Mouse (Mus musculus) heart, embryonic 10.5 days (tissue): ENCODE measurements around the gene Timeless. TPM values are rescaled to one million over a fixed set of nuclear protein-coding genes. Genes with fewer than 3 reads are reported as not detected.
"Not testable (repeated sequence)": the region's sequence is repeated elsewhere in the genome, so short reads cannot be mapped to it uniquely, and the experiment has no call there.

Source experiments
- DNase-seq: peaks from one replicate; pipeline ENCODE4 v3.0.0-alpha.2; 2017; ENCODE audit warnings: low spot score
- H3K27ac ChIP-seq: fragments of 300-500 bp; sonication (generic); 2 replicates; pipeline ENCODE4 v1.5.1; 2016; ENCODE audit warnings: mild to moderate bottlenecking
- H3K27me3 ChIP-seq: fragments of 300-500 bp; sonication (generic); 2 replicates; pipeline ENCODE4 v1.6.1; 2016; ENCODE audit warnings: mild to moderate bottlenecking; ENCODE audit not compliant: poor library complexity, insufficient read depth, severe bottlenecking
- H3K36me3 ChIP-seq: fragments of 300-500 bp; sonication (generic); 2 replicates; pipeline ENCODE4 v1.6.1; 2016; ENCODE audit warnings: mild to moderate bottlenecking, moderate library complexity
- H3K4me1 ChIP-seq: fragments of 300-500 bp; sonication (generic); 2 replicates; pipeline ENCODE4 v1.6.1; 2016; ENCODE audit warnings: mild to moderate bottlenecking
- H3K4me3 ChIP-seq: fragments of 300-500 bp; sonication (generic); 2 replicates; pipeline ENCODE4 v1.5.1; 2016; ENCODE audit warnings: mild to moderate bottlenecking, moderate library complexity
- H3K9me3 ChIP-seq: fragments of 300-500 bp; sonication (generic); 2 replicates; pipeline ENCODE4 v1.6.1; 2016; ENCODE audit warnings: mild to moderate bottlenecking, moderate library complexity
- WGBS: fragments of 180-500 bp; shearing (Covaris S2); methylation state at CpG from one replicate; pipeline ENCODE4 v1.1.7; 2016; 5-methylcytosine and 5-hydroxymethylcytosine counted together
- polyA plus RNA-seq: library from polyadenylated mRNA; unstranded; fragments of >200 nt; fragmentation: Nextera tagmentation; extraction: Ambion mirVana; gene quantifications from 2 replicates; pipeline ENCODE4 v1.2.1, GENCODE M21; 2016

The Timeless gene
- polyA plus RNA-seq: 48.1 and 69.3 TPM in 2 replicates

DNA sequence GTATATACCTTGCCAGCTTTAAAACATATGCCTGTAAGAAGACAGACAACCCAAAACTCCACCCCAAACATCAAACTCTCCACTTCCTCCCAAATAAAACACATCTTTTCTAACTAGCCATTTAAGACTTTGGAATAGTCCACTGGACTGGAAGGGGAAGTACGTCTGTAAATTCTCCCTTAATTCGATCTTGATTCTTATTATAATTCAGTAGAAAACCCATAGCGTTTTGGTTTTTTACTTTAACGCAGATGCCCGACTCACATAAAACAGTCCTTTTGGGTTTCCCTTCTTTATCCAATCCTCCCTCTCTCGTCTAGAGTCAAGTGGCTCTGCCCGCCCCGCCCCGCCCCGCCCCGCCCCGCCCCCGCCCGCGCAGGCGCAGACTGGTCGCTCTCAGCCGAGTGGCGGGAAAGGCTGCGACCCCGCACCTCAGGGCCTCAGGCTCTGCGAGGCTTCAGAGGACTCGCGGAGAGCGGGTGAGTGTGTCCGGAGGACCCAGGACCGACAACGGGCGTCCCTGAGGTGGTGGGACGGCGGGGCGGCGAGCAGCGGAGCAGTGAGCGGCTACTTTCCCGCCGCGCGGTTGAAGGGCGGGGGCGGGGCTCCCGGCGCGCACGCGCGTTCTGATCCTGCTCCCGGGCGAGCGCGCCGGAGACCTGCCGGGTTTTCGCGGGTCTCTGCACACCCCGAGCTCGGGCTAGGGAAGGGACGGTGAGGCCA is at the start of gene Timeless:
TSS of gene Timeless (plus strand) at position 369 of the 723 bp plus-strand sequence.
- peak within 1 kb of the TSS; percentile 91 for H3K4me3 ChIP-seq
- H3K27me3 ChIP-seq: no peaks in the 10 kb centered on the region
- H3K27ac ChIP-seq: peak within 1 kb of the TSS; percentile 98
- peaks cover 13% of the 10 kb centered on the region for H3K4me1 ChIP-seq
- H3K9me3 ChIP-seq: no peaks in the 10 kb centered on the region
- peak; percentile 91 for DNase-seq
- 0 out of 2 replicates have a peak, but pooled peaks cover 8% of the 10 kb centered on the region for H3K36me3 ChIP-seq
- WGBS: under 1% methylated on average over 58 of the region's 58 CpGs

DNA sequence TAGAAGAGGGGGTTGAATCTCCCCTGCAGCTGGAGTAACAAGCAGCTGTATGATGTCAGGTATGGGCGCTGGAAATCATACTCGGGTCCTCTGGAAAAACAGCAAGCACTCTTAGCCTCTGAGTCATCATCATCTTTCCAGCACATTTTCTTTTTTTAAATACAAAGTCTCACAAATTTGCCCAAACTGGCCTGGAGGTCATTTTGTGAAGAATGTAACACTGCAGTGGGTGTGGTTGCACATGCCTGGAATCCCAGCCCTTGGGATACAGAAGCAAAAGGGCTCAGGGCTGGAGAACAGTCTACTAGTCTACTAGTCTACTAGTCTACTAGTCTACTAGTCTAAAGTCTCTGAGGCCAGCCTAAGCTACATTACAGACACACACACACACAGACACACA is 47.6 kb upstream of the Timeless start:
- Histone ChIP-seq H3K27me3 (no peaks in the 10 kb centered on the region), H3K36me3 (no peaks in the 10 kb centered on the region), H3K4me1 (peaks cover 8% of the 10 kb centered on the region), H3K27ac (no peak overlapping the region), H3K9me3 (no peaks in the 10 kb centered on the region), H3K4me3 (no peak overlapping the region)
- DNase-seq: no peak
- 94% methylated on average over 2 of the region's 2 CpGs for WGBS

DNA sequence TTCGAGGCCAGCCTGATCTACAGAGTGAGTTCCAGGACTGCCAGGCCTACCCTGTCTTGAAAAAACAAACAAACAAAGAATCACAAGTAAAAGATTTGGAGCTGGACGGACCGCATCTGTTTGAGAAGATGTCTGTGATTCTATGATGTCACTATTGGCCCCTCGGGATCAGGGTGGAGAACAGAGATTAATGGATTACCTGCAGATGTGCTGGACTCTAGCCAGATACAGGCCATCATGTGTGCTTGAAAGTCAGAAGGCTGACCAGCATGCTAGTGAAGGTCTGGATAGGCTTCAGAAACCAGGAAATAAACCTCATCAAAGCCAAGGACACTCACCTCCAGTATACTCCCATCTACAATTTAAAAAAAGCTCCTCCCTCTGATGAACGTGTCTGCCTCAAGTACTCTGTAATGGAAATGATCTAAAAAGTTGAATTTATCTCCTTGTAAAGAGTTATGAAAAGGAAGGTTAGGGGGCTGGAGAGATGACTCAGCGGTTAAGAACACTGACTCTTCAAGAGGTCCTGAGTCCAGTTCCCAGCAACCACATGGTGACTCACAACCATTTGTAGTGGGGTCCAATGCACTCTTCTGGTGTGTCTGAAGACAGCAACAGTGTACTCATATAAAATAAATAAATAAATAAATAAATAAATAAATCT is 46.5 kb upstream of the Timeless start:
- Histone ChIP-seq H3K27me3 (no peaks in the 10 kb centered on the region), H3K9me3 (no peaks in the 10 kb centered on the region), H3K4me1 (no peaks in the 10 kb centered on the region), H3K27ac (no peak overlapping the region), H3K36me3 (no peaks in the 10 kb centered on the region), H3K4me3 (no peak overlapping the region)
- DNase-seq: no peak
- WGBS: 72% methylated on average over 6 of the region's 6 CpGs

DNA sequence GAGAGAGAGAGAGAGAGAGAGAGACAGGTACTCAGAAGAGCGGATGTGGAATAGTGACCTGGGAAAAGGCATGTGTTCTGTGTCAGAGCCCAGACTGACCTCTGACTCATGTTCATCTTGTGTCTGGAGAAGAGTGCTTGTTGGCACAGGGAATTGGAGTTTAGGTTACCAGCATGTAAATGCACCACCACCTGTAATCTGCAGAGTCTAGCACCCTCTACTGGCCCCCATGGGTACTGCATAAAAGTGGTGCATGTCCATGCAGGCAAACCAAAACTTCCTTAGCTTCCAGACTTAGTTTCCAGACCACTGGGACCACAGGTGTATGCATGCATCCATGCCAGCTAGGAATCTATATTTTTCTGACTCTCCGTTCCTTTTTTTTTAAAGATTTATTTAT is 45.9 kb upstream of the Timeless start:
- peak; percentile 92 for DNase-seq
- Histone ChIP-seq H3K4me1 (no peaks in the 10 kb centered on the region), H3K36me3 (no peaks in the 10 kb centered on the region), H3K9me3 (no peaks in the 10 kb centered on the region), H3K27ac (no peak overlapping the region), H3K4me3 (no peak overlapping the region), H3K27me3 (no peaks in the 10 kb centered on the region)
- 44% methylated on average over 2 of the region's 2 CpGs for WGBS

DNA sequence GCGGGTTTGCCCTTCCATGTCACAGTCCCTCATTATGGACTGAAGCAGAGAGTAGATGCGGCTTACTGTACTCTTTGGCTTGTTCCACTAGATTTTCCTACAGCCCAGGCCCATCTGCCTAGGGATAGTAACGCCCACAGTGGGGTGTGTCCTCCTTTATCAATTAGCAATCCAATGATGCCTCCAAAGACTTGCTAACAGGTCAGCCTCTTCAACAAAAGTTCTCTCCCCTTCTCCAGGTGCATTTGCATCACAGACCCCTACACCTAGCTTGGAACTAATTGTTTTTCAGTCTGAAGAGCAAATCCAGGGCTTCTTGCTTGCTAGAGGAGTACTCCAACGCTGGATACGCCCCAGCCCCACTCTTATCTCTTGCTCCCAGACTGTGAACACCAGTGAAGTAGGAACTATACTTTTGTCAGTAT is 44.7 kb upstream of the Timeless start:
- no peaks in the 10 kb centered on the region for H3K36me3 ChIP-seq
- H3K9me3 ChIP-seq: no peaks in the 10 kb centered on the region
- 59% methylated on average over 5 of the region's 5 CpGs for WGBS
- no peak overlapping the region for H3K4me3 ChIP-seq
- no peak overlapping the region for H3K27ac ChIP-seq
- H3K27me3 ChIP-seq: no peaks in the 10 kb centered on the region
- H3K4me1 ChIP-seq: no peaks in the 10 kb centered on the region
- DNase-seq: no peak

DNA sequence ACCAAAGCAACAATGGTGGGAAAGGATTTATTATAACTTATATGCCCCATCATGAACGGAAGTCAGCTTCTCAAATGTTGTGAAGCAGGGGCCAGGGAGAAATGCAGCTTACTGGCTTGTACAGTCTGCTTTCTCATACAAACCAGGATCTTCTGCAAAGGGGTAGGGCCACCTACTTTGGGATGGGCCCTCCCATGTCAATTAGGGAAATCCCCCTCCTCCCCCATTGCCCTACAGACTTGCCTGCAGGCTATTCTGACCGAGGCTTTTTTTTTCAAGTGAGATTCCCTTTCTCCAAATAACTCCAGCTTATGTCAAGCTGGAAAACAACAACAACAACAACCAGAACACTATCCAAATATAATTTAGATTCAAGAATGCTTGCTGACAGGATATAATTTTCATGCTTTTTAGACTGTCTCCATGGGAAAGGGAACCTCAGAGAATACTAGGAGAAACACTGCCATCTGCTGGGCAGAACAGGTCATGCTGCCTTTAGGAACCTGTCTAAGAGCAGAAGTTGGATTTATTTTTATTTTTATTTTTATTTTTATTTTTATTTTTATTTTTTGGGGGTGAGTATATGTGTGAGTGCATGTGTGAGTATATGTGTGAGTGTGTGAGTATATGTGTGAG is 43.5 kb upstream of the Timeless start:
- H3K27ac ChIP-seq: no peak overlapping the region
- WGBS: 53% methylated on average over 2 of the region's 2 CpGs
- DNase-seq: no peak
- no peaks in the 10 kb centered on the region for H3K9me3 ChIP-seq
- no peaks in the 10 kb centered on the region for H3K4me1 ChIP-seq
- H3K36me3 ChIP-seq: no peaks in the 10 kb centered on the region
- no peak overlapping the region for H3K4me3 ChIP-seq
- no peaks in the 10 kb centered on the region for H3K27me3 ChIP-seq

DNA sequence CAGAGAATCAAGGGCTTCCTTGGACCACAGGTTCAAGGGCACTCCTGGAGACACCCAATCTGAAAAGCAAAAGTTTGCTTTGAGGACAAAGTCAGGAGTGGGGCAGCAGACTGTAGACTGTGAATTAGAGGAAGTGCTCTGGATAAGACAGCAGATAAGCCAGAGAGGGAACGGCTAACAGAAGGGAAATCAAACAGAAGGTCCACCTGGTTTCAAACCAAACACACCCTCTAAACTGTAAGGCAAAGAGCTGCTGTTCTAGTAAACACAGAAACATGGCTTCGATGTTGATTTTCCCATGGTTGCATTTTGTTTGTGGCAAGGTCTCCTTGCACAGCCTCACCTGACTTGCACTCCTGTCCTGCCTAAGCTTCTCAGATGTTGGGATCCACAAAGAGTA is 40.4 kb upstream of the Timeless start:
- WGBS: 55% methylated on average over 2 of the region's 2 CpGs
- Histone ChIP-seq H3K4me3 (no peak overlapping the region), H3K4me1 (peaks cover 19% of the 10 kb centered on the region), H3K9me3 (no peaks in the 10 kb centered on the region), H3K27me3 (peaks cover 20% of the 10 kb centered on the region), H3K27ac (no peak overlapping the region), H3K36me3 (no peaks in the 10 kb centered on the region)
- no peak for DNase-seq

DNA sequence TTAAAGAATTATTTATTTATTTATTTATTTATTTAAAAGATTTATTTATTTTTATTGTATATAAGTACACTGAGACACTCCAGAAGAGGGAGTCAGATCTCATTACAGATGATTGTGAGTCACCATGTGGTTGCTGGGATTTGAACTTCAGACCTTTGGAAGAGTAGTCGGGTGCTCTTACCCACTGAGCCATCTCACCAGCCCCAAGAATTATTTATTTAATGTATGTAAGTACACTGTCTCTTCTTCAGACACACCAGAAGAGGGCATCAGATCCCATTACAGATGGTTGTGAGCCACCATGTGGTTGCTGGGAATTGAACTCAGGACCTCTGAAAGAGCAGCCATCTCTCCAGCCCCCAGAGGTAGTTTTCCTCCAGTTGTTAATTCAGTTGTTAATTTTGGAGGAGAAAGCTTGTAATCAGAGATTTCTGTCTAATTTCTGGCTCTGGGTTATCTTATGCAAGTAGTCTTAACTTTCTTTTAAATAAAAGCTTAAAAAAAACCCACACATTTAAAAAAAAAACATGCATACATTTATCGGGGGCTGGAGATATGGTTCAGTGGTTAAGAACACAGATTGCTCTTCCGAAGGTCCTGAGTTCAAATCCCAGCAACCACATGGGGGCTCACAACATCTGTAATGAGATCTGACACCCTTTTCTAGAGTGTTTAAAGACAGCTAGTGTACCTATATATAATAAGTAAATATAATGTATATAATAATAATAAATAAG is 39.7 kb upstream of the Timeless start:
- H3K27me3 ChIP-seq: peaks cover 26% of the 10 kb centered on the region
- not testable (repeated sequence) for H3K9me3 ChIP-seq, DNase-seq, H3K27ac ChIP-seq, H3K36me3 ChIP-seq, H3K4me3 ChIP-seq
- peaks cover 19% of the 10 kb centered on the region for H3K4me1 ChIP-seq
- 92% methylated on average over 3 of the region's 3 CpGs for WGBS

DNA sequence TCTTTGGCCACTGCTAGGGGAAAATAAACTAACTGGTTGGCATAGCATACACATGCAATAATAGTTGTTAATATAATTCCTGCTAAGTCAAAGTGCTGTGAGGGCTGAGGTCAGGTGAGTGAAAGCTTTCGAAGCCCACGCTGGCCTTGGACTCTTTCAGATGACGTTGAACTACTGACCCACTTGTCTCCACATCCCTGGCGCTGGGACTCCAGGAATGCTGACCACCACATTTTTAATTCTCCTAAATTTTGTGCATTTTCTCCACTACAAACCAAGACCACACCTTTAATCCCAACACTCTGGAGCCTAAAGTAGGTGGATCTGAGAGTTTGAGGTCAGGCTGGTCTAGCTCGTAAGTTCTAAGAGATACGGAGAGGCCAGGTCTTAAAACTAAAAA is 38.8 kb upstream of the Timeless start:
- no peak overlapping the region for H3K27ac ChIP-seq
- H3K4me1 ChIP-seq: peaks cover 19% of the 10 kb centered on the region
- 88% methylated on average over 6 of the region's 6 CpGs for WGBS
- no peak for DNase-seq
- peaks cover 26% of the 10 kb centered on the region for H3K27me3 ChIP-seq
- H3K4me3 ChIP-seq: no peak overlapping the region
- no peaks in the 10 kb centered on the region for H3K9me3 ChIP-seq
- no peaks in the 10 kb centered on the region for H3K36me3 ChIP-seq

DNA sequence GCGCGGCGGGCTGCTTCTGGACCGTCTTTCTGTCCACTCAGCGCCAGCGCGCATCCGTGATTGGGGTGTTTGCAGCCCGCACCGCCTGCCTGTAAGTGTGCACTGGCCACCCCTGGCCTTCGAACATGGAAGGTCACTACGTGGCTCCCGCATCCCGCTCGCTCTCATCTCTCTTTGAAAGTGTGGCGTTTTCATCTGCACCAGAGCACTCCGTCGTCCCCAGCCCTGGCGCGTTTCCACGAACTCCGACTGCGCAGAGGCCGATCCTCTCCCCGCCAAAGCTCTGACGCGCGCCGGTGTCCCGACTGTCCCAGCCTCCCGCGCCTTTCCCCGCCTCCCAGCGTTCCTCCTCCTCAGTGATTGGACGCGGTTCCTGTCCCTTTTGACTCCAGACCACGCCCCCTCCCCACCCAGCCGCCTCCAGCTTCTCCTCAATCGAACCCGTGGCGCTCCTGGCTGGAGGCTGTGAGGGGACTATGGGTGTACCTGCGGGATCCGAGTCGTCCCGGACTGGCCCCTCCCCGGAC is 37.8 kb upstream of the Timeless start, which contains the start of gene Gls2:
TSS of gene Gls2 (plus strand) at position 434 of the 527 bp plus-strand sequence.
- under 1% methylated on average over 46 of the region's 46 CpGs for WGBS
- H3K9me3 ChIP-seq: no peaks in the 10 kb centered on the region
- peak; percentile 99 for DNase-seq
- H3K4me1 ChIP-seq: peaks cover 19% of the 10 kb centered on the region
- H3K27me3 ChIP-seq: peaks cover 29% of the 10 kb centered on the region
- H3K36me3 ChIP-seq: no peaks in the 10 kb centered on the region
- H3K27ac ChIP-seq: peak within 1 kb of the TSS; percentile 85
- H3K4me3 ChIP-seq: peak within 1 kb of the TSS; percentile 81

DNA sequence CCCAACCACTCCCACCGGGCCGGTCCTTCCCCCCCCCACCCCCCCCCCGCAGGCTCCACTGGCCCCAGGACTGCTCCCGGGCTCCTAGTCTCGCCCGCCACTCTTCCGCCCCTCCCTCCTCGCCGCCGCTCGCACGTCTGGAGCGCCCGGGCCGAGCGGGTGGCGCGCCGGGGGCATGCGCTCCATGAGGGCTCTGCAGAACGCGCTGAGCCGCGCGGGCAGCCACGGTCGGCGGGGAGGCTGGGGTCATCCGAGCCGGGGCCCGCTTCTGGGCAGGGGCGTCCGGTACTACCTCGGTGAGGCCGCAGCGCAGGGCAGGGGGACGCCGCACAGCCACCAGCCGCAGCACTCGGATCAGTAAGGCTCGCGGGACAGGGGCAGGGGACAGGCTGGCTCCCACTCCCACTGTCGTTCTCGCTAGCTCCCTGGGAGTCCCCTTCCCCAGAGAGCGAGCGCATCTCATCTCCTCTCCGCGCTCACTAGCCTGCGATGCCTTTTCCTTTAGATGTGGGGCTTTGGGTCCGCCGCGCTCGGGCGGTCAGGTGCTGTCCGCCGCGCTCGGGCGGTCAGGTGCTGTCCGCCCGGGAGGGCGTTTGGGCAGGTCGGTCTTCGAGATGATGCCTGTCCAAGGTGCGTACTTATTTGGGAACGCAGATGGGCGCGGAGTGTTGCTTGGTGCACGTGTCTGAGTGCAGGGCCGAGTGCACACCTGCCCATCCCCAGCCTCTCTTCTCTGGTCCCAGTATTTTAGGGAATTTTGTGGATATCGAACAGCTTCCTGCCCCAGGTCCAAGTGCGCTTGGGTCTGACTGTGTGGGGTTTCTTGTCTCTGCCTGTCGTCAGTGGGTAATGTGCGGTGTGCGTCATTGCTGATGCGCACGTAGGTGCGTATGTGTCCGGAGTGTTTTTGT is 37.1 kb upstream of the Timeless start:
- Histone ChIP-seq H3K36me3 (no peaks in the 10 kb centered on the region), H3K4me1 (peaks cover 19% of the 10 kb centered on the region), H3K27ac (peak overlapping the region; percentile 85), H3K27me3 (peaks cover 35% of the 10 kb centered on the region), H3K4me3 (peak overlapping the region; percentile 81), H3K9me3 (no peaks in the 10 kb centered on the region)
- DNase-seq: no peak
- WGBS: under 1% methylated on average over 79 of the region's 79 CpGs
